Mouse (Mus musculus) heart, embryonic 13.5 days (tissue): ENCODE measurements at regions not wholly inside any gene's neighbourhood (a gene's known extent, or its start where the extent isn't known, plus 50 kb on each side); places are given as distances from the start of the nearest gene placed in this dataset.

Source experiments
- ATAC-seq: fragments of 200-750 bp; cut with Nextera tagmentation; 2 replicates; pipeline ENCODE4 v1.8.0; 2017; ENCODE audit warnings: moderate TSS enrichment; ENCODE audit not compliant: insufficient number of reproducible peaks, low FRiP score, low TSS enrichment; ENCODE audit errors: extremely low read depth
- H3K27ac ChIP-seq: fragments of 300-500 bp; sonication (generic); replicated peaks from 2 replicates; pipeline ENCODE4 v1.5.1; 2015; ENCODE audit warnings: moderate library complexity, mild to moderate bottlenecking, inconsistent platforms
- H3K27me3 ChIP-seq: fragments of 300-500 bp; sonication (generic); replicated peaks from 2 replicates; pipeline ENCODE4 v1.6.1; 2015; ENCODE audit warnings: mild to moderate bottlenecking, inconsistent platforms
- H3K36me3 ChIP-seq: fragments of 300-500 bp; sonication (generic); 2 replicates; pipeline ENCODE4 v1.6.1; 2015; ENCODE audit warnings: mild to moderate bottlenecking, inconsistent platforms
- H3K4me1 ChIP-seq: fragments of 300-500 bp; sonication (generic); 2 replicates; pipeline ENCODE4 v1.6.1; 2015; ENCODE audit warnings: inconsistent platforms
- H3K4me2 ChIP-seq: fragments of 300-500 bp; sonication (generic); 2 replicates; pipeline ENCODE4 v1.6.1; 2015; ENCODE audit warnings: inconsistent platforms, mild to moderate bottlenecking, moderate library complexity
- H3K4me3 ChIP-seq: fragments of 300-500 bp; sonication (generic); 2 replicates; pipeline ENCODE4 v1.5.1; 2015; ENCODE audit warnings: moderate library complexity, mild to moderate bottlenecking, inconsistent platforms
- H3K9ac ChIP-seq: fragments of 300-500 bp; sonication (generic); 2 replicates; pipeline ENCODE4 v1.6.1; 2015; ENCODE audit warnings: inconsistent platforms, mild to moderate bottlenecking, moderate library complexity
- H3K9me3 ChIP-seq: fragments of 300-500 bp; sonication (generic); 2 replicates; pipeline ENCODE4 v1.6.1; 2016; ENCODE audit warnings: inconsistent platforms
- WGBS: fragments of 180-500 bp; shearing (Covaris S2); methylation state at CpG from one replicate; pipeline ENCODE4 v1.1.7; 2015; ENCODE audit warnings: mixed read lengths; 5-methylcytosine and 5-hydroxymethylcytosine counted together

- Histone ChIP-seq H3K27me3 (no peaks in the 10 kb centered on the region), H3K4me1 (no peaks in the 10 kb centered on the region), H3K4me2 (no peak overlapping the region), H3K9ac (no peak overlapping the region), H3K4me3 (no peak overlapping the region), H3K9me3 (no peaks in the 10 kb centered on the region), H3K27ac (no peak overlapping the region), H3K36me3 (no peaks in the 10 kb centered on the region)
- WGBS = 52% methylated on average over 1 of the region's 1 CpGs
- no peak for ATAC-seq
These were observed 203.4 kb upstream of the Tbl1x start for GRCm38 (mm10) chrX:77307374-77307773.

GRCm38 (mm10) chrX:77314384-77314783 is 196.4 kb upstream of the Tbl1x start:
- Histone ChIP-seq H3K27me3 (no peaks in the 10 kb centered on the region), H3K9ac (no peak overlapping the region), H3K27ac (no peak overlapping the region), H3K9me3 (no peaks in the 10 kb centered on the region), H3K4me3 (no peak overlapping the region), H3K4me2 (no peak overlapping the region), H3K36me3 (no peaks in the 10 kb centered on the region), H3K4me1 (no peaks in the 10 kb centered on the region)
- no peak for ATAC-seq
- WGBS = 62% methylated on average over 3 of the region's 3 CpGs

GRCm38 (mm10) chrX:77323644-77324043 is 187.2 kb upstream of the Tbl1x start:
- Histone ChIP-seq H3K9me3 (no peaks in the 10 kb centered on the region), H3K9ac (no peak overlapping the region), H3K4me1 (no peaks in the 10 kb centered on the region), H3K4me2 (no peak overlapping the region), H3K27me3 (no peaks in the 10 kb centered on the region), H3K4me3 (no peak overlapping the region), H3K36me3 (no peaks in the 10 kb centered on the region), H3K27ac (no peak overlapping the region)
- no peak for ATAC-seq
- WGBS = 20% methylated on average over 4 of the region's 4 CpGs

GRCm38 (mm10) chrX:77353181-77353580 is 157.6 kb upstream of the Tbl1x start:
- Histone ChIP-seq H3K27me3 (no peaks in the 10 kb centered on the region), H3K27ac (no peak overlapping the region), H3K9ac (no peak overlapping the region), H3K4me3 (no peak overlapping the region), H3K4me2 (no peak overlapping the region), H3K9me3 (no peaks in the 10 kb centered on the region), H3K4me1 (no peaks in the 10 kb centered on the region), H3K36me3 (no peaks in the 10 kb centered on the region)
- no peak for ATAC-seq
- 41% methylated on average over 2 of the region's 2 CpGs for WGBS

GRCm38 (mm10) chrX:77360551-77360950 is 150.3 kb upstream of the Tbl1x start:
- WGBS = 35% methylated on average over 2 of the region's 2 CpGs
- H3K36me3 ChIP-seq = no peaks in the 10 kb centered on the region
- no peak overlapping the region for H3K9ac ChIP-seq
- H3K4me3 ChIP-seq = no peak overlapping the region
- H3K27ac ChIP-seq = no peak overlapping the region
- H3K4me1 ChIP-seq = no peaks in the 10 kb centered on the region
- H3K9me3 ChIP-seq = no peaks in the 10 kb centered on the region
- ATAC-seq = no peak
- H3K27me3 ChIP-seq = no peaks in the 10 kb centered on the region
- no peak overlapping the region for H3K4me2 ChIP-seq

DNA sequence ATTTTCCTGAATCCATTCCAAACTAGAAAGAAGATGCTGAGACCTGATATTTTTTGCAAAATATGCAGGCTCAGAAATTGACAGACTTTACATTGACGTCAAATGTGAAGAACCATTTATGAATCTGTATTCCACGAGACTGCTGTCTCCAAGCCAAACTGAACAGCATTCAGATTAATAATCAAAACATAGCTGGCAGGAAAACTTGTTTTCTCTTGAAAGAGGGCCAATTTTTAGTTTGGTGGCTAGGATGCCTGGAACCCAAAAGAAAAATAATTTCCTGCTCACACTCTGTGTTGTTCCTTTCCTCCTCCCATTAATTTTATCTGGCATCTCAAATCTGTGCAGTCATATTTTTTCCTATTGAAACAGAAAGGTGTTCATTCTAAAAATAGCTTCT is 149.7 kb upstream of the Tbl1x start:
- Histone ChIP-seq H3K9me3 (no peaks in the 10 kb centered on the region), H3K36me3 (no peaks in the 10 kb centered on the region)
- no peak for ATAC-seq

DNA sequence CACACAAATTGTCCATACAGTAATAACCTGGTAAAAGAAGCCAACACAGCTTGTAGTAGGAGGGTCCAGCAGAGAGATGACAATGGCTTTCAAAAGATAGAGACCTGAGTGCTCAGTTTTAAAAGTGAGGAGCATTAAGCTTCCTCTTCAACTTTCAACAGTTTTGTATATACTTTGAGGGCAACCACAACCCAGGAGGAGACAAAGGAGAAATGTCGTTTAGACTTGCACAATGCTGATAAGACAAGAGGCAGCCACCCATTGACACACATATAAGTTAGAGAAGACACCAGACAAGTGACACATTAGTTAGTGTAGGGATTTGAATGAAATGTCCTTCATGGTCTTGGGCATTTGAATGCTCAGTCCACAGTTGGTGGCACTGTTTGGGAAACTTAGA is 147.2 kb upstream of the Tbl1x start:
- H3K27me3 ChIP-seq = no peaks in the 10 kb centered on the region
- no peak overlapping the region for H3K4me2 ChIP-seq
- no peaks in the 10 kb centered on the region for H3K9me3 ChIP-seq
- no peaks in the 10 kb centered on the region for H3K4me1 ChIP-seq
- no peak overlapping the region for H3K9ac ChIP-seq
- 12% methylated on average over 1 of the region's 1 CpGs for WGBS
- H3K27ac ChIP-seq = no peak overlapping the region
- no peaks in the 10 kb centered on the region for H3K36me3 ChIP-seq
- H3K4me3 ChIP-seq = no peak overlapping the region
- no peak for ATAC-seq

More for the DNA sequence above, 149.7 kb upstream of the Tbl1x start:
- Histone ChIP-seq H3K9ac (no peak overlapping the region), H3K4me3 (no peak overlapping the region), H3K4me2 (no peak overlapping the region), H3K4me1 (no peaks in the 10 kb centered on the region), H3K27me3 (no peaks in the 10 kb centered on the region), H3K27ac (no peak overlapping the region)
- WGBS = 65% methylated on average over 2 of the region's 2 CpGs

- no peak overlapping the region for H3K27ac ChIP-seq
These were observed 143.5 kb upstream of the Tbl1x start for GRCm38 (mm10) chrX:77367351-77367750.

DNA sequence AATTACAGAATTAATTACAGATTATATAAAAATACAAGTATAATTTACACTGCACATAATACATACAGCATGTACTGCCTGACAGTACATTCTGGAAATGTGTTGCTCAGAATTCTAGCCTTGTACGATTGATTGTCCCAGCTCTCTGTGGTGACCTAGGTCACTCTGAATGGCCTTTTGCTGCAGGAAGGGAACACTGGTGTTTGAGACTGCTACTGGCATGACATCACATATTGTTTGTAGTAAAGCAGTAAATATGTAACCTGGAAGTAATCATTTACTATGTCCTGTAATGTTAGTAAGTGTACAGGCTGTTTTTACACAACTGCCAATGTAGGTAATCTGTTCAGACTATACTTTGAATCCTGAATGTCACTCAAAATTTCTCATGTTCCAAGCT is 123.5 kb upstream of the Tbl1x start:
- Histone ChIP-seq H3K9me3 (no peaks in the 10 kb centered on the region), H3K27ac (no peak overlapping the region), H3K4me1 (no peaks in the 10 kb centered on the region), H3K27me3 (no peaks in the 10 kb centered on the region), H3K36me3 (no peaks in the 10 kb centered on the region), H3K9ac (no peak overlapping the region), H3K4me2 (no peak overlapping the region), H3K4me3 (no peak overlapping the region)
- 76% methylated on average over 1 of the region's 1 CpGs for WGBS
- no peak for ATAC-seq

More at GRCm38 (mm10) chrX:77367351-77367750, 143.5 kb upstream of the Tbl1x start:
- no peak overlapping the region for H3K4me2 ChIP-seq
- H3K4me3 ChIP-seq = no peak overlapping the region
- no peaks in the 10 kb centered on the region for H3K36me3 ChIP-seq
- no peak for ATAC-seq
- H3K4me1 ChIP-seq = no peaks in the 10 kb centered on the region
- H3K9ac ChIP-seq = no peak overlapping the region
- no peaks in the 10 kb centered on the region for H3K27me3 ChIP-seq
- no peaks in the 10 kb centered on the region for H3K9me3 ChIP-seq

- no peaks in the 10 kb centered on the region for H3K36me3 ChIP-seq
- 61% methylated on average over 4 of the region's 4 CpGs for WGBS
- no peak overlapping the region for H3K4me3 ChIP-seq
- H3K9ac ChIP-seq = no peak overlapping the region
- H3K4me2 ChIP-seq = no peak overlapping the region
- no peaks in the 10 kb centered on the region for H3K27me3 ChIP-seq
- ATAC-seq = no peak
- H3K4me1 ChIP-seq = no peaks in the 10 kb centered on the region
- H3K9me3 ChIP-seq = no peaks in the 10 kb centered on the region
- no peak overlapping the region for H3K27ac ChIP-seq
These were observed 118.9 kb upstream of the Tbl1x start for GRCm38 (mm10) chrX:77391760-77392446.

DNA sequence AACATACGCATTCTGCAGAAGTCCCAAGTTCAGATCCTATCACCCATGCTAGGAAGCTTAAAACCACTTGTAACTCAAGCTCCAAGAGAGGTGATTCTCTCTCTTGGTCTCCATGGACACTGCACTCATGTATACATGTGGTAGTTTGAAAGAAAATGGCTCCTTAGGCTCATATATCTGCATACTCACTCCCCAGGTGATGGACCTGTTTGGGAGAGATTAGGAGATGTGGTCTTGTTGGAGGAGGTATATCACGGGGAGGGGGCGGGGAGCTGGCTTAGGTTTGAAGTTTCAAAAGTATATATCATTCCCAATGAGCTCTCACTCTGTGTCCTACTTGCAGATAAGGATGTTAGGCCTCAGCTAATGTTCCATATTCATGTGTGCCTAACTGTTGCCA is 103.9 kb upstream of the Tbl1x start:
- WGBS = 79% methylated on average over 3 of the region's 3 CpGs
- H3K4me1 ChIP-seq = 0 out of 2 replicates have a peak, but pooled peaks cover 2% of the 10 kb centered on the region
- no peaks in the 10 kb centered on the region for H3K9me3 ChIP-seq
- no peak overlapping the region for H3K4me3 ChIP-seq
- no peak overlapping the region for H3K4me2 ChIP-seq
- no peak overlapping the region for H3K27ac ChIP-seq
- no peak for ATAC-seq
- no peak overlapping the region for H3K9ac ChIP-seq
- H3K27me3 ChIP-seq = no peaks in the 10 kb centered on the region
- H3K36me3 ChIP-seq = no peaks in the 10 kb centered on the region

GRCm38 (mm10) chrX:77407925-77408324 is 102.9 kb upstream of the Tbl1x start:
- Histone ChIP-seq H3K4me1 (0 out of 2 replicates have a peak, but pooled peaks cover 2% of the 10 kb centered on the region), H3K27me3 (no peaks in the 10 kb centered on the region), H3K27ac (no peak overlapping the region), H3K4me3 (no peak overlapping the region), H3K4me2 (no peak overlapping the region), H3K9me3 (no peaks in the 10 kb centered on the region), H3K9ac (no peak overlapping the region), H3K36me3 (no peaks in the 10 kb centered on the region)
- 30% methylated on average over 3 of the region's 3 CpGs for WGBS
- no peak for ATAC-seq
